Mouse (Mus musculus): ENCODE data around the gene Phactr1.

- TF ChIP-seq USF1 (IDR thresholded peaks at IDR 0.05; ENCODE audit: low read depth) (no peak), POLR2A (IDR thresholded peaks at IDR 0.05; ENCODE audit: insufficient read length, low read depth) (no peak), REST (IDR thresholded peaks at IDR 0.05; ENCODE audit: insufficient read depth, insufficient read length) (no peak), MAX (IDR thresholded peaks at IDR 0.05; ENCODE audit: low read depth) (no peak), MYOD1 (IDR thresholded peaks at IDR 0.05; ENCODE audit: control insufficient read depth in 1 of 3, insufficient read length in 2 of 3, low read depth in 2 of 3) (no peak), E2F4 (IDR thresholded peaks at IDR 0.05; ENCODE audit: insufficient read depth) (no peak), MYOG (IDR thresholded peaks at IDR 0.05; ENCODE audit: control insufficient read depth in 1 of 3, insufficient read depth in 1 of 3, insufficient read length in 2 of 3, low read depth in 2 of 3) (no peak), TCF12 (IDR thresholded peaks at IDR 0.05; ENCODE audit: insufficient read depth, poor library complexity, severe bottlenecking) (no peak), CEBPB (IDR thresholded peaks at IDR 0.05; ENCODE audit: insufficient read depth, poor library complexity, severe bottlenecking) (no peak), TCF3 (IDR thresholded peaks at IDR 0.05; ENCODE audit: insufficient read length, low read depth) (no peak)
Measured at GRCm38 (mm10) chr13:42915851-42916193, 235.4 kb downstream of the Phactr1 start.
